Mouse (Mus musculus) intestine, embryonic 14.5 days (tissue): Measurements from ENCODE around the gene Sox15. TPM values are rescaled to one million over a fixed set of nuclear protein-coding genes. Genes with fewer than 3 reads are reported as not detected.

Experiments
- ATAC-seq: fragments of 200-750 bp; cut with Nextera tagmentation; replicated peaks from 2 replicates; pipeline ENCODE4 v1.8.0; 2017; ENCODE audit warnings: low read depth, moderate number of reproducible peaks, moderate TSS enrichment, moderate library complexity; ENCODE audit not compliant: low FRiP score, low TSS enrichment
- DNase-seq: peaks from one replicate; pipeline ENCODE4 v3.0.0-alpha.2; 2018; ENCODE audit warnings: low spot score
- H3K27ac ChIP-seq: fragments of 300-500 bp; sonication (generic); 2 replicates; pipeline ENCODE4 v1.5.1; 2014; ENCODE audit warnings: low read depth, mild to moderate bottlenecking, control low read depth
- H3K27me3 ChIP-seq: fragments of 300-500 bp; sonication (generic); replicated peaks from 2 replicates; pipeline ENCODE4 v1.6.1; 2014; ENCODE audit warnings: low read length, control low read depth; ENCODE audit not compliant: control insufficient read depth, insufficient read depth
- H3K36me3 ChIP-seq: fragments of 300-500 bp; sonication (generic); 2 replicates; pipeline ENCODE4 v1.6.1; 2014; ENCODE audit warnings: low read length, control low read depth; ENCODE audit not compliant: control insufficient read depth, insufficient read depth
- H3K4me1 ChIP-seq: fragments of 300-500 bp; sonication (generic); replicated peaks from 2 replicates; pipeline ENCODE4 v1.6.1; 2014; ENCODE audit warnings: low read length, control low read depth, mixed read lengths; ENCODE audit not compliant: control insufficient read depth, insufficient read depth
- H3K4me2 ChIP-seq: fragments of 300-500 bp; sonication (generic); 2 replicates; pipeline ENCODE4 v1.6.1; 2014; ENCODE audit warnings: low read length
- H3K4me3 ChIP-seq: fragments of 300-500 bp; sonication (generic); 2 replicates; pipeline ENCODE4 v1.5.1; 2014; ENCODE audit warnings: low read depth, low read length, control low read depth, mixed read lengths
- H3K9ac ChIP-seq: fragments of 300-500 bp; sonication (generic); 2 replicates; pipeline ENCODE4 v1.6.1; 2014; ENCODE audit warnings: mild to moderate bottlenecking, low read length
- H3K9me3 ChIP-seq: fragments of 300-500 bp; sonication (generic); 2 replicates; pipeline ENCODE4 v1.6.1; 2016; ENCODE audit warnings: low read length, control low read depth; ENCODE audit not compliant: control insufficient read depth
- WGBS: fragments of 180-500 bp; shearing (Covaris S2); extraction: QIAGEN DNeasy Blood & Tissue Kit; methylation state at CpG from one replicate; pipeline ENCODE4 v1.1.7; 2014; 5-methylcytosine and 5-hydroxymethylcytosine counted together
- polyA plus RNA-seq: library from polyadenylated mRNA; unstranded; fragments of >200 nt; fragmentation: Nextera tagmentation; extraction: Ambion mirVana; gene quantifications from 2 replicates; pipeline ENCODE4 v1.2.1, GENCODE M21; 2014

The Sox15 gene
- polyA plus RNA-seq: 0.35 TPM in 1 of 2 replicates, not detected in the other

GRCm38 (mm10) chr11:69655264-69656064 lies at the start of gene Sox15:
Sox15 (plus strand) TSS chr11:69655314.
- no peak within 1 kb of the TSS for H3K9ac ChIP-seq
- peak; percentile 71 for ATAC-seq
- H3K4me2 ChIP-seq: no peak within 1 kb of the TSS
- WGBS: 24% methylated on average over 34 of the region's 34 CpGs
- H3K36me3 ChIP-seq: peaks cover 83% of the 10 kb centered on the region
- peak; percentile 86 for DNase-seq
- H3K4me1 ChIP-seq: peaks cover 6% of the 10 kb centered on the region; the same call in 1 of the 2 replicates
- H3K4me3 ChIP-seq: no peak within 1 kb of the TSS
- peak within 1 kb of the TSS; percentile 22; the same call in 1 of the 2 replicates for H3K27ac ChIP-seq
- no peaks in the 10 kb centered on the region for H3K9me3 ChIP-seq
- H3K27me3 ChIP-seq: no peaks in the 10 kb centered on the region

- DNase-seq (peak; percentile 87), ATAC-seq (peak; percentile 84)
- H3K27ac ChIP-seq: no peak within 1 kb of the TSS
- H3K9ac ChIP-seq: peak within 1 kb of the TSS; percentile 53
- H3K27me3 ChIP-seq: 0 out of 2 replicates have a peak, but pooled peaks cover 11% of the 10 kb centered on the region
- H3K4me1 ChIP-seq: peaks cover 26% of the 10 kb centered on the region
- H3K4me2 ChIP-seq: peak within 1 kb of the TSS; percentile 100
- WGBS: 2% methylated on average over 32 of the region's 32 CpGs
- no peaks in the 10 kb centered on the region for H3K9me3 ChIP-seq
- H3K4me3 ChIP-seq: peak within 1 kb of the TSS; percentile 59
- no peaks in the 10 kb centered on the region for H3K36me3 ChIP-seq
Measured at GRCm38 (mm10) chr11:69605726-69606490, 49.2 kb upstream of the Sox15 start, which contains the start of gene Atp1b2. Atp1b2 (minus strand) TSS chr11:69605942.

GRCm38 (mm10) chr11:69606491-69606795 lies 48.7 kb upstream of the Sox15 start:
- WGBS: 51% methylated on average over 2 of the region's 2 CpGs
- no peak for ATAC-seq
- Histone ChIP-seq H3K4me1 (peaks cover 21% of the 10 kb centered on the region), H3K27ac (no peak overlapping the region), H3K4me3 (0 out of 2 replicates have a peak overlapping the region, but pooled peaks have one; percentile 59), H3K36me3 (no peaks in the 10 kb centered on the region), H3K9me3 (no peaks in the 10 kb centered on the region), H3K4me2 (peak overlapping the region; percentile 100), H3K9ac (no peak overlapping the region), H3K27me3 (0 out of 2 replicates have a peak, but pooled peaks cover 11% of the 10 kb centered on the region)
- DNase-seq: peak; percentile 58

- Histone ChIP-seq H3K36me3 (no peaks in the 10 kb centered on the region), H3K4me1 (peaks cover 17% of the 10 kb centered on the region), H3K27me3 (0 out of 2 replicates have a peak, but pooled peaks cover 11% of the 10 kb centered on the region), H3K9me3 (no peaks in the 10 kb centered on the region), H3K27ac (no peak overlapping the region), H3K4me3 (no peak overlapping the region), H3K9ac (no peak overlapping the region), H3K4me2 (no peak overlapping the region)
- no peak for DNase-seq
- ATAC-seq: no peak
- 94% methylated on average over 2 of the region's 2 CpGs for WGBS
Measured at GRCm38 (mm10) chr11:69606832-69607231, 48.3 kb upstream of the Sox15 start.

- WGBS: 85% methylated on average over 3 of the region's 3 CpGs
- H3K9ac ChIP-seq: no peak overlapping the region
Measured at GRCm38 (mm10) chr11:69608525-69608924, 46.6 kb upstream of the Sox15 start.

GRCm38 (mm10) chr11:69609416-69609815 lies 45.7 kb upstream of the Sox15 start:
- H3K9me3 ChIP-seq: no peaks in the 10 kb centered on the region
- no peak overlapping the region for H3K4me3 ChIP-seq
- WGBS: 56% methylated on average over 7 of the region's 7 CpGs
- DNase-seq (no peak), ATAC-seq (no peak)
- H3K4me2 ChIP-seq: no peak overlapping the region
- 0 out of 2 replicates have a peak, but pooled peaks cover 7% of the 10 kb centered on the region for H3K27me3 ChIP-seq
- H3K9ac ChIP-seq: no peak overlapping the region
- peaks cover 17% of the 10 kb centered on the region; the same call in 1 of the 2 replicates for H3K4me1 ChIP-seq
- no peak overlapping the region for H3K27ac ChIP-seq
- no peaks in the 10 kb centered on the region for H3K36me3 ChIP-seq

More at GRCm38 (mm10) chr11:69608525-69608924, 46.6 kb upstream of the Sox15 start:
- Histone ChIP-seq H3K4me1 (peaks cover 14% of the 10 kb centered on the region; the same call in 1 of the 2 replicates), H3K4me3 (no peak overlapping the region), H3K9me3 (no peaks in the 10 kb centered on the region), H3K27ac (no peak overlapping the region), H3K36me3 (no peaks in the 10 kb centered on the region), H3K4me2 (no peak overlapping the region), H3K27me3 (0 out of 2 replicates have a peak, but pooled peaks cover 11% of the 10 kb centered on the region)
- ATAC-seq: no peak
- DNase-seq: no peak

- H3K9ac ChIP-seq: no peak overlapping the region
- H3K9me3 ChIP-seq: no peaks in the 10 kb centered on the region
- no peak overlapping the region for H3K4me2 ChIP-seq
- no peak overlapping the region for H3K4me3 ChIP-seq
- H3K27ac ChIP-seq: no peak overlapping the region
- 46% methylated on average over 4 of the region's 4 CpGs for WGBS
- H3K36me3 ChIP-seq: no peaks in the 10 kb centered on the region
- ATAC-seq: no peak
- H3K27me3 ChIP-seq: no peaks in the 10 kb centered on the region
- H3K4me1 ChIP-seq: peaks cover 10% of the 10 kb centered on the region; the same call in 1 of the 2 replicates
- DNase-seq: no peak
Measured at GRCm38 (mm10) chr11:69610899-69611298, 44.2 kb upstream of the Sox15 start.

GRCm38 (mm10) chr11:69613553-69614256 lies 41.4 kb upstream of the Sox15 start:
- H3K4me2 ChIP-seq: peak overlapping the region; percentile 37
- ATAC-seq (peak; percentile 47; the same call in 1 of the 2 replicates), DNase-seq (peak; percentile 97)
- no peaks in the 10 kb centered on the region for H3K27me3 ChIP-seq
- 0 out of 2 replicates have a peak overlapping the region, but pooled peaks have one; percentile 16 for H3K9ac ChIP-seq
- no peak overlapping the region for H3K27ac ChIP-seq
- H3K4me3 ChIP-seq: no peak overlapping the region
- peaks cover 7% of the 10 kb centered on the region; the same call in 1 of the 2 replicates for H3K4me1 ChIP-seq
- H3K36me3 ChIP-seq: no peaks in the 10 kb centered on the region
- WGBS: 13% methylated on average over 19 of the region's 19 CpGs
- H3K9me3 ChIP-seq: no peaks in the 10 kb centered on the region
